Mouse (Mus musculus) cerebellum, adult 2 months (tissue): ENCODE data around the gene Nol10. TPM values are rescaled to one million over a fixed set of nuclear protein-coding genes. Genes with fewer than 3 reads are reported as not detected.

Experiments used
- DNase-seq, 2 experiments: peaks; one replicate each; pipeline ENCODE4 v3.0.0; 2021
- H3K27ac ChIP-seq: fragments of 200-500 bp; 2 replicates; pipeline ENCODE4 v1.5.1; 2012; ENCODE audit warnings: low read length, control low read depth, inconsistent platforms; ENCODE audit not compliant: insufficient read depth
- H3K27me3 ChIP-seq: fragments of 200-500 bp; 2 replicates; pipeline ENCODE4 v1.6.1; 2012; ENCODE audit warnings: inconsistent platforms, mild to moderate bottlenecking, low read length, moderate library complexity; ENCODE audit not compliant: control insufficient read depth, insufficient read depth
- H3K4me1 ChIP-seq: fragments of 200-500 bp; 2 replicates; pipeline ENCODE4 v1.6.1; 2011; ENCODE audit warnings: low read length; ENCODE audit not compliant: control insufficient read depth, insufficient read depth
- H3K4me3 ChIP-seq: fragments of 200-500 bp; replicated peaks from 2 replicates; pipeline ENCODE3; 2011; ENCODE audit warnings: mild to moderate bottlenecking, low read depth, low read length, control low read depth; ENCODE audit not compliant: insufficient read depth
- CTCF ChIP-seq: fragments of 200-500 bp; IDR thresholded peaks from 2 replicates; pipeline ENCODE4 v1.5.1; 2011; ENCODE audit warnings: low read depth, mild to moderate bottlenecking, control low read depth, low read length, moderate library complexity, borderline replicate concordance; ENCODE audit not compliant: insufficient read depth
- POLR2A ChIP-seq: fragments of 200-500 bp; IDR thresholded peaks from 2 replicates; pipeline ENCODE4 v1.6.1; 2011; ENCODE audit warnings: low read length, control low read depth, borderline replicate concordance; ENCODE audit not compliant: insufficient read depth
- WGBS: fragments of 180-500 bp; shearing (Covaris S2); methylation state at CpG from one replicate; pipeline ENCODE4 v1.1.7; 2018; 5-methylcytosine and 5-hydroxymethylcytosine counted together
- polyA plus RNA-seq: library from polyadenylated mRNA; depleted of rRNA; stranded (reverse); fragments of >200 nt; gene quantifications from 2 replicates; pipeline ENCODE4 v1.2.3, GENCODE M21; 2012; rRNA removed

Nol10 gene
- 14.9 and 16.6 TPM in 2 replicates for polyA plus RNA-seq

GRCm38 (mm10) chr12:17348048-17349036, at the start of gene Nol10:
Nol10 (plus strand) TSS chr12:17348458.
- Histone ChIP-seq H3K4me1 (no peaks in the 10 kb centered on the region), H3K4me3 (peak within 1 kb of the TSS; percentile 65), H3K27ac (peak within 1 kb of the TSS; percentile 59; the same call in 1 of the 2 replicates), H3K27me3 (no peaks in the 10 kb centered on the region)
- peak; percentile 89 to 90 for DNase-seq
- under 1% methylated on average over 42 of the region's 42 CpGs for WGBS
- TF ChIP-seq POLR2A: peak; percentile 93
- TF ChIP-seq CTCF: no peak

- WGBS: 96% methylated on average over 1 of the region's 1 CpGs
- Histone ChIP-seq H3K27ac (no peak overlapping the region), H3K4me1 (0 out of 2 replicates have a peak, but pooled peaks cover 3% of the 10 kb centered on the region), H3K27me3 (no peaks in the 10 kb centered on the region), H3K4me3 (no peak overlapping the region)
- no peak for TF ChIP-seq CTCF
- no peak for TF ChIP-seq POLR2A
- no peak for DNase-seq
Measured at GRCm38 (mm10) chr12:17299902-17300301, 48.4 kb upstream of the Nol10 start.

GRCm38 (mm10) chr12:17305445-17305844, 42.8 kb upstream of the Nol10 start:
- H3K4me3 ChIP-seq: no peak overlapping the region
- no peak overlapping the region for H3K27ac ChIP-seq
- no peaks in the 10 kb centered on the region for H3K4me1 ChIP-seq
- no peaks in the 10 kb centered on the region; the same call in 1 of the 2 replicates for H3K27me3 ChIP-seq
- no peak for DNase-seq
- TF ChIP-seq POLR2A: no peak
- TF ChIP-seq CTCF: no peak
- WGBS: 29% methylated on average over 7 of the region's 7 CpGs

GRCm38 (mm10) chr12:17308246-17308645, 40.0 kb upstream of the Nol10 start:
- H3K4me1 ChIP-seq: no peaks in the 10 kb centered on the region
- H3K27ac ChIP-seq: no peak overlapping the region
- TF ChIP-seq CTCF (no peak), POLR2A (no peak)
- 35% methylated on average over 4 of the region's 4 CpGs for WGBS
- H3K4me3 ChIP-seq: no peak overlapping the region
- no peak for DNase-seq
- no peaks in the 10 kb centered on the region; the same call in 1 of the 2 replicates for H3K27me3 ChIP-seq

GRCm38 (mm10) chr12:17310852-17311839, 37.1 kb upstream of the Nol10 start:
- H3K4me1 ChIP-seq: no peaks in the 10 kb centered on the region
- TF ChIP-seq POLR2A: no peak
- TF ChIP-seq CTCF: no peak
- WGBS: 22% methylated on average over 16 of the region's 16 CpGs
- no peak overlapping the region for H3K4me3 ChIP-seq
- H3K27ac ChIP-seq: no peak overlapping the region
- H3K27me3 ChIP-seq: no peaks in the 10 kb centered on the region; the same call in 1 of the 2 replicates
- no peak for DNase-seq

GRCm38 (mm10) chr12:17316096-17316495, 32.2 kb upstream of the Nol10 start:
- 90% methylated on average over 5 of the region's 5 CpGs for WGBS
- Histone ChIP-seq H3K4me1 (no peaks in the 10 kb centered on the region), H3K4me3 (no peak overlapping the region), H3K27ac (no peak overlapping the region), H3K27me3 (no peaks in the 10 kb centered on the region)
- no peak for DNase-seq
- TF ChIP-seq CTCF (no peak), POLR2A (no peak)

- 68% methylated on average over 4 of the region's 4 CpGs for WGBS
- Histone ChIP-seq H3K27me3 (no peaks in the 10 kb centered on the region), H3K4me1 (no peaks in the 10 kb centered on the region), H3K4me3 (no peak overlapping the region), H3K27ac (no peak overlapping the region)
- TF ChIP-seq CTCF (no peak), POLR2A (no peak)
- DNase-seq: no peak
Measured at GRCm38 (mm10) chr12:17317970-17318369, 30.3 kb upstream of the Nol10 start.
